Mouse (Mus musculus) right cerebral cortex, postnatal 10 days (tissue): ENCODE results near the gene Itpr1.

Source experiments
- DNase-seq, 2 experiments: peaks; one replicate each; pipeline ENCODE4 v3.0.0; 2021; ENCODE audit warnings: low spot score in 2 of 2

The Itpr1 gene

GRCm38 (mm10) chr6:108325400-108325799 is 112.5 kb downstream of the Itpr1 start:
- no peak for DNase-seq

GRCm38 (mm10) chr6:108325948-108326411 is 113.1 kb downstream of the Itpr1 start:
- DNase-seq: no peak

- no peak for DNase-seq
Observed at GRCm38 (mm10) chr6:108326751-108327161, 113.9 kb downstream of the Itpr1 start.

- DNase-seq: no peak
Observed at GRCm38 (mm10) chr6:108327561-108327960, 114.7 kb downstream of the Itpr1 start.

- DNase-seq: no peak
Observed at GRCm38 (mm10) chr6:108328296-108328695, 115.4 kb downstream of the Itpr1 start.

- DNase-seq: no peak
Observed at GRCm38 (mm10) chr6:108330461-108330860, 117.6 kb downstream of the Itpr1 start.

GRCm38 (mm10) chr6:108331268-108331667 is 118.4 kb downstream of the Itpr1 start:
- no peak for DNase-seq

- no peak for DNase-seq
Observed at GRCm38 (mm10) chr6:108334059-108334458, 121.2 kb downstream of the Itpr1 start.

GRCm38 (mm10) chr6:108335202-108335823 is 122.4 kb downstream of the Itpr1 start:
- no peak for DNase-seq

GRCm38 (mm10) chr6:108336506-108336905 is 123.6 kb downstream of the Itpr1 start:
- no peak for DNase-seq

GRCm38 (mm10) chr6:108337289-108337688 is 124.4 kb downstream of the Itpr1 start:
- peak in 1 of 2 experiments; percentile 60 for DNase-seq

GRCm38 (mm10) chr6:108338362-108338761 is 125.5 kb downstream of the Itpr1 start:
- DNase-seq: no peak

GRCm38 (mm10) chr6:108342989-108343388 is 130.1 kb downstream of the Itpr1 start:
- DNase-seq: no peak

- DNase-seq: no peak
Observed at GRCm38 (mm10) chr6:108343781-108344310, 130.9 kb downstream of the Itpr1 start.

- DNase-seq: no peak
Observed at GRCm38 (mm10) chr6:108350801-108351200, 137.9 kb downstream of the Itpr1 start.

- no peak for DNase-seq
Observed at GRCm38 (mm10) chr6:108351998-108352397, 139.1 kb downstream of the Itpr1 start.

GRCm38 (mm10) chr6:108367412-108367811 is 154.5 kb downstream of the Itpr1 start:
- no peak for DNase-seq

- DNase-seq: no peak
Observed at GRCm38 (mm10) chr6:108369031-108369430, 156.1 kb downstream of the Itpr1 start.

- no peak for DNase-seq
Observed at GRCm38 (mm10) chr6:108371347-108371893, 158.5 kb downstream of the Itpr1 start.

GRCm38 (mm10) chr6:108374019-108374418 is 161.1 kb downstream of the Itpr1 start:
- DNase-seq: no peak

- no peak for DNase-seq
Observed at GRCm38 (mm10) chr6:108379041-108379440, 166.1 kb downstream of the Itpr1 start.

GRCm38 (mm10) chr6:108380209-108380608 is 167.3 kb downstream of the Itpr1 start:
- no peak for DNase-seq

GRCm38 (mm10) chr6:108390624-108391324 is 177.9 kb downstream of the Itpr1 start:
- no peak for DNase-seq
